Mouse (Mus musculus): Measurements from ENCODE around the gene Galp. TPM values are rescaled to one million over a fixed set of nuclear protein-coding genes. Genes with fewer than 3 reads are reported as not detected.
A peak's percentile ranks its signal among the peaks of the same experiment; 100 is the strongest.
"Not testable (repeated sequence)": the region's sequence is repeated elsewhere in the genome, so short reads cannot be mapped to it uniquely, and the experiment has no call there.

The Galp gene
- polyA plus RNA-seq, 2 experiments: not detected

GRCm38 (mm10) chr7:6244361-6245292, 47.7 kb downstream of the Galp start:
- Histone ChIP-seq H3K27ac (replicated peaks; ENCODE audit: low read depth, low read length) (no peak overlapping the region), H3K36me3 (ENCODE audit: control insufficient read depth, insufficient read depth, low read length) (no peaks in the 10 kb centered on the region), H3K9ac (ENCODE audit: low read depth, low read length, severe bottlenecking) (no peak overlapping the region), H3K9me3 (ENCODE audit: control insufficient read depth, low read length) (no peaks in the 10 kb centered on the region), H3K4me1 (ENCODE audit: control insufficient read depth, insufficient read depth, low read length) (no peaks in the 10 kb centered on the region), H3K4me2 (replicated peaks; ENCODE audit: low read depth, low read length, severe bottlenecking) (no peak overlapping the region), H3K27me3 (ENCODE audit: control insufficient read depth, insufficient read depth, low read length) (no peaks in the 10 kb centered on the region), H3K4me3 (replicated peaks; ENCODE audit: low read length) (no peak overlapping the region)
- 15% methylated on average over 11 of the region's 11 CpGs for WGBS
- DNase-seq (ENCODE audit: low spot score) (peak; percentile 3), ATAC-seq (ENCODE audit: low FRiP score, low read depth) (no peak)
- no peak for TF ChIP-seq POLR2A (IDR thresholded peaks at IDR 0.05; ENCODE audit: borderline replicate concordance, extremely low read depth, insufficient read depth, insufficient read length)

- Histone ChIP-seq H3K4me2 (replicated peaks; ENCODE audit: low read depth, low read length, severe bottlenecking) (no peak within 1 kb of the TSS), H3K9me3 (ENCODE audit: control insufficient read depth, low read length) (no peaks in the 10 kb centered on the region), H3K27me3 (ENCODE audit: control insufficient read depth, insufficient read depth, low read length) (no peaks in the 10 kb centered on the region), H3K4me1 (ENCODE audit: control insufficient read depth, insufficient read depth, low read length) (no peaks in the 10 kb centered on the region), H3K36me3 (ENCODE audit: control insufficient read depth, insufficient read depth, low read length) (no peaks in the 10 kb centered on the region), H3K4me3 (replicated peaks; ENCODE audit: low read length) (no peak within 1 kb of the TSS), H3K9ac (ENCODE audit: low read depth, low read length, severe bottlenecking) (no peak within 1 kb of the TSS), H3K27ac (replicated peaks; ENCODE audit: low read depth, low read length) (no peak within 1 kb of the TSS)
- WGBS: 87% methylated on average over 6 of the region's 6 CpGs
- no peak for TF ChIP-seq POLR2A (IDR thresholded peaks at IDR 0.05; ENCODE audit: borderline replicate concordance, extremely low read depth, insufficient read depth, insufficient read length)
- ATAC-seq (ENCODE audit: low FRiP score, low read depth) (no peak), DNase-seq (ENCODE audit: low spot score) (no peak)
Measured at GRCm38 (mm10) chr7:6252410-6252809, 55.5 kb downstream of the Galp start, which contains the start of gene Epp13. Gene Epp13, plus strand, starts transcription at chr7:6252710.

- 93% methylated on average over 5 of the region's 5 CpGs for WGBS
- no peak for ATAC-seq (ENCODE audit: low FRiP score, low read depth)
- Histone ChIP-seq H3K4me3 (replicated peaks; ENCODE audit: low read length) (no peak overlapping the region), H3K27ac (replicated peaks; ENCODE audit: low read depth, low read length) (no peak overlapping the region), H3K4me2 (replicated peaks; ENCODE audit: low read depth, low read length, severe bottlenecking) (no peak overlapping the region), H3K4me1 (ENCODE audit: control insufficient read depth, insufficient read depth, low read length) (no peaks in the 10 kb centered on the region), H3K27me3 (ENCODE audit: control insufficient read depth, insufficient read depth, low read length) (no peaks in the 10 kb centered on the region), H3K36me3 (ENCODE audit: control insufficient read depth, insufficient read depth, low read length) (no peaks in the 10 kb centered on the region), H3K9ac (ENCODE audit: low read depth, low read length, severe bottlenecking) (no peak overlapping the region), H3K9me3 (ENCODE audit: control insufficient read depth, low read length) (no peaks in the 10 kb centered on the region)
- DNase-seq (ENCODE audit: low spot score): no peak
- TF ChIP-seq POLR2A (IDR thresholded peaks at IDR 0.05; ENCODE audit: borderline replicate concordance, extremely low read depth, insufficient read depth, insufficient read length): no peak
Measured at GRCm38 (mm10) chr7:6254451-6254850, 57.6 kb downstream of the Galp start.

- TF ChIP-seq POLR2A (IDR thresholded peaks at IDR 0.05; ENCODE audit: borderline replicate concordance, extremely low read depth, insufficient read depth, insufficient read length): no peak
- 86% methylated on average over 4 of the region's 4 CpGs for WGBS
- no peaks in the 10 kb centered on the region for H3K27me3 ChIP-seq (ENCODE audit: control insufficient read depth, insufficient read depth, low read length)
- H3K36me3 ChIP-seq (ENCODE audit: control insufficient read depth, insufficient read depth, low read length): no peaks in the 10 kb centered on the region
- DNase-seq (ENCODE audit: low spot score): no peak
- H3K4me2 ChIP-seq (replicated peaks; ENCODE audit: low read depth, low read length, severe bottlenecking): no peak overlapping the region
- H3K4me1 ChIP-seq (ENCODE audit: control insufficient read depth, insufficient read depth, low read length): no peaks in the 10 kb centered on the region
- no peak overlapping the region for H3K27ac ChIP-seq (replicated peaks; ENCODE audit: low read depth, low read length)
- ATAC-seq (ENCODE audit: low FRiP score, low read depth): no peak
- no peak overlapping the region for H3K4me3 ChIP-seq (replicated peaks; ENCODE audit: low read length)
- no peaks in the 10 kb centered on the region for H3K9me3 ChIP-seq (ENCODE audit: control insufficient read depth, low read length)
- no peak overlapping the region for H3K9ac ChIP-seq (ENCODE audit: low read depth, low read length, severe bottlenecking)
Measured at GRCm38 (mm10) chr7:6257386-6257785, 60.5 kb downstream of the Galp start.

GRCm38 (mm10) chr7:6258232-6259220, 61.6 kb downstream of the Galp start:
- Histone ChIP-seq H3K4me1 (ENCODE audit: control insufficient read depth, insufficient read depth, low read length) (no peaks in the 10 kb centered on the region), H3K9me3 (ENCODE audit: control insufficient read depth, low read length) (no peaks in the 10 kb centered on the region), H3K27ac (replicated peaks; ENCODE audit: low read depth, low read length) (no peak overlapping the region), H3K4me3 (replicated peaks; ENCODE audit: low read length) (no peak overlapping the region), H3K36me3 (ENCODE audit: control insufficient read depth, insufficient read depth, low read length) (no peaks in the 10 kb centered on the region), H3K9ac (ENCODE audit: low read depth, low read length, severe bottlenecking) (no peak overlapping the region), H3K4me2 (replicated peaks; ENCODE audit: low read depth, low read length, severe bottlenecking) (no peak overlapping the region), H3K27me3 (ENCODE audit: control insufficient read depth, insufficient read depth, low read length) (no peaks in the 10 kb centered on the region)
- DNase-seq (ENCODE audit: low spot score) (no peak), ATAC-seq (ENCODE audit: low FRiP score, low read depth) (no peak)
- WGBS: 39% methylated on average over 16 of the region's 16 CpGs
- no peak for TF ChIP-seq POLR2A (IDR thresholded peaks at IDR 0.05; ENCODE audit: borderline replicate concordance, extremely low read depth, insufficient read depth, insufficient read length)

GRCm38 (mm10) chr7:6260004-6260403, 63.1 kb downstream of the Galp start:
- DNase-seq (ENCODE audit: low spot score): not testable (repeated sequence)
- WGBS: 61% methylated on average over 2 of the region's 2 CpGs

More at GRCm38 (mm10) chr7:6260004-6260403, 63.1 kb downstream of the Galp start:
- H3K4me1 ChIP-seq (ENCODE audit: control insufficient read depth, insufficient read depth, low read length); H3K9me3 ChIP-seq (ENCODE audit: control insufficient read depth, low read length); H3K36me3 ChIP-seq (ENCODE audit: control insufficient read depth, insufficient read depth, low read length); H3K4me2 ChIP-seq (replicated peaks; ENCODE audit: low read depth, low read length, severe bottlenecking); H3K27ac ChIP-seq (replicated peaks; ENCODE audit: low read depth, low read length); H3K9ac ChIP-seq (ENCODE audit: low read depth, low read length, severe bottlenecking); H3K27me3 ChIP-seq (ENCODE audit: control insufficient read depth, insufficient read depth, low read length); H3K4me3 ChIP-seq (replicated peaks; ENCODE audit: low read length); ATAC-seq (ENCODE audit: low FRiP score, low read depth): not testable (repeated sequence)
